Mouse (Mus musculus) stomach, embryonic 14.5 days (tissue): ENCODE data around the gene Vapb. TPM values are rescaled to one million over a fixed set of nuclear protein-coding genes. Genes with fewer than 3 reads are reported as not detected.
"Not testable (repeated sequence)": the region's sequence is repeated elsewhere in the genome, so short reads cannot be mapped to it uniquely, and the experiment has no call there.

Experiments
- ATAC-seq: fragments of 200-750 bp; cut with Nextera tagmentation; 2 replicates; pipeline ENCODE4 v1.8.0; 2017; ENCODE audit warnings: low read depth, moderate TSS enrichment; ENCODE audit not compliant: insufficient number of reproducible peaks, insufficient read depth, low FRiP score
- H3K27ac ChIP-seq: fragments of 300-500 bp; sonication (generic); 2 replicates; pipeline ENCODE4 v1.5.1; 2014; ENCODE audit warnings: mild to moderate bottlenecking, low read length, moderate library complexity, mixed read lengths
- H3K27me3 ChIP-seq: fragments of 300-500 bp; sonication (generic); 2 replicates; pipeline ENCODE4 v1.6.1; 2014; ENCODE audit warnings: low read length, control low read depth, mixed read lengths; ENCODE audit not compliant: control insufficient read depth, insufficient read depth
- H3K36me3 ChIP-seq: fragments of 300-500 bp; sonication (generic); 2 replicates; pipeline ENCODE4 v1.6.1; 2014; ENCODE audit warnings: mild to moderate bottlenecking, control low read depth, low read length, moderate library complexity, mixed read lengths; ENCODE audit not compliant: control insufficient read depth, insufficient read depth
- H3K4me1 ChIP-seq: fragments of 300-500 bp; sonication (generic); 2 replicates; pipeline ENCODE4 v1.6.1; 2014; ENCODE audit warnings: low read length, control low read depth, mixed read lengths; ENCODE audit not compliant: control insufficient read depth, insufficient read depth
- H3K4me2 ChIP-seq: fragments of 300-500 bp; sonication (generic); replicated peaks from 2 replicates; pipeline ENCODE4 v1.6.1; 2014; ENCODE audit warnings: low read depth, low read length, control low read depth
- H3K4me3 ChIP-seq: fragments of 300-500 bp; sonication (generic); 2 replicates; pipeline ENCODE4 v1.5.1; 2014; ENCODE audit warnings: low read depth, low read length, control low read depth
- H3K9ac ChIP-seq: fragments of 300-500 bp; sonication (generic); replicated peaks from 2 replicates; pipeline ENCODE4 v1.6.1; 2014; ENCODE audit warnings: low read depth, mild to moderate bottlenecking, control low read depth, low read length, moderate library complexity, mixed read lengths
- H3K9me3 ChIP-seq: fragments of 300-500 bp; sonication (generic); 2 replicates; pipeline ENCODE4 v1.6.1; 2016; ENCODE audit warnings: low read depth, low read length, control low read depth; ENCODE audit not compliant: control insufficient read depth
- WGBS: fragments of 180-500 bp; shearing (Covaris S2); extraction: QIAGEN DNeasy Blood & Tissue Kit; methylation state at CpG from one replicate; pipeline ENCODE4 v1.1.7; 2014; 5-methylcytosine and 5-hydroxymethylcytosine counted together
- polyA plus RNA-seq: library from polyadenylated mRNA; unstranded; fragments of >200 nt; fragmentation: Nextera tagmentation; extraction: Ambion mirVana; gene quantifications from 2 replicates; pipeline ENCODE4 v1.2.1, GENCODE M21; 2014

The Vapb gene
- polyA plus RNA-seq, 1 experiment from 2014 or later = 13.4 TPM

- not testable (repeated sequence) for H3K4me2 ChIP-seq, H3K27ac ChIP-seq, H3K27me3 ChIP-seq, H3K4me1 ChIP-seq, H3K9me3 ChIP-seq, H3K36me3 ChIP-seq, H3K9ac ChIP-seq, ATAC-seq, H3K4me3 ChIP-seq
These were observed 29.7 kb upstream of the Vapb start for GRCm38 (mm10) chr2:173707626-173708025.

- Histone ChIP-seq H3K27me3 (no peaks in the 10 kb centered on the region), H3K27ac (no peak overlapping the region), H3K4me2 (no peak overlapping the region), H3K4me3 (no peak overlapping the region), H3K36me3 (no peaks in the 10 kb centered on the region), H3K9ac (no peak overlapping the region), H3K4me1 (peaks cover 4% of the 10 kb centered on the region; the same call in 1 of the 2 replicates), H3K9me3 (no peaks in the 10 kb centered on the region)
- no peak for ATAC-seq
- WGBS = 57% methylated on average over 6 of the region's 6 CpGs
These were observed 27.1 kb upstream of the Vapb start for GRCm38 (mm10) chr2:173710193-173710592.

GRCm38 (mm10) chr2:173712656-173713055, 24.7 kb upstream of the Vapb start:
- Histone ChIP-seq H3K36me3 (no peaks in the 10 kb centered on the region), H3K27me3 (no peaks in the 10 kb centered on the region), H3K9ac (no peak overlapping the region), H3K9me3 (no peaks in the 10 kb centered on the region), H3K4me3 (no peak overlapping the region), H3K27ac (no peak overlapping the region), H3K4me2 (no peak overlapping the region), H3K4me1 (peaks cover 4% of the 10 kb centered on the region; the same call in 1 of the 2 replicates)
- ATAC-seq = no peak
- WGBS = 8% methylated on average over 10 of the region's 10 CpGs

- no peak for ATAC-seq
- H3K9me3 ChIP-seq = no peaks in the 10 kb centered on the region
- H3K4me2 ChIP-seq = no peak overlapping the region
- WGBS = 65% methylated on average over 4 of the region's 4 CpGs
- no peak overlapping the region for H3K27ac ChIP-seq
- no peak overlapping the region for H3K9ac ChIP-seq
- no peak overlapping the region for H3K4me3 ChIP-seq
- H3K27me3 ChIP-seq = no peaks in the 10 kb centered on the region
- peaks cover 4% of the 10 kb centered on the region; the same call in 1 of the 2 replicates for H3K4me1 ChIP-seq
- no peaks in the 10 kb centered on the region for H3K36me3 ChIP-seq
These were observed 24.1 kb upstream of the Vapb start for GRCm38 (mm10) chr2:173713241-173713640.

GRCm38 (mm10) chr2:173714620-173715218, 22.6 kb upstream of the Vapb start:
- Histone ChIP-seq H3K36me3 (no peaks in the 10 kb centered on the region), H3K9me3 (no peaks in the 10 kb centered on the region), H3K27me3 (no peaks in the 10 kb centered on the region), H3K9ac (no peak overlapping the region), H3K4me1 (peaks cover 4% of the 10 kb centered on the region; the same call in 1 of the 2 replicates), H3K27ac (no peak overlapping the region), H3K4me3 (no peak overlapping the region), H3K4me2 (no peak overlapping the region)
- ATAC-seq = no peak
- WGBS = 71% methylated on average over 8 of the region's 8 CpGs

GRCm38 (mm10) chr2:173716966-173717365, 20.3 kb upstream of the Vapb start:
- H3K27ac ChIP-seq = no peak overlapping the region
- H3K27me3 ChIP-seq = no peaks in the 10 kb centered on the region
- WGBS = 87% methylated on average over 5 of the region's 5 CpGs
- no peak overlapping the region for H3K4me3 ChIP-seq
- H3K9me3 ChIP-seq = no peaks in the 10 kb centered on the region
- no peak overlapping the region for H3K9ac ChIP-seq
- no peak for ATAC-seq
- no peak overlapping the region for H3K4me2 ChIP-seq
- H3K36me3 ChIP-seq = no peaks in the 10 kb centered on the region
- H3K4me1 ChIP-seq = peaks cover 4% of the 10 kb centered on the region; the same call in 1 of the 2 replicates

GRCm38 (mm10) chr2:173719115-173719514, 18.2 kb upstream of the Vapb start, which contains the start of gene 1700010B08Rik:
TSS of gene 1700010B08Rik (plus strand) at chr2:173719415.
- not testable (repeated sequence) for H3K9me3 ChIP-seq, H3K4me1 ChIP-seq, H3K9ac ChIP-seq, ATAC-seq, H3K4me2 ChIP-seq, H3K27ac ChIP-seq, H3K27me3 ChIP-seq, H3K36me3 ChIP-seq, H3K4me3 ChIP-seq
- WGBS = 86% methylated on average over 6 of the region's 7 CpGs

GRCm38 (mm10) chr2:173722251-173722857, 15.0 kb upstream of the Vapb start:
- 45% methylated on average over 11 of the region's 11 CpGs for WGBS
- Histone ChIP-seq H3K27me3 (no peaks in the 10 kb centered on the region), H3K4me2 (no peak overlapping the region), H3K4me1 (no peaks in the 10 kb centered on the region), H3K27ac (no peak overlapping the region), H3K9ac (no peak overlapping the region), H3K4me3 (no peak overlapping the region), H3K9me3 (no peaks in the 10 kb centered on the region), H3K36me3 (no peaks in the 10 kb centered on the region)
- 0 out of 2 replicates have a peak, but pooled peaks have one; percentile 34 for ATAC-seq
